Mouse (Mus musculus) heart, postnatal 4 days (tissue): Measurements from ENCODE around the gene Rhobtb1. TPM values are rescaled to one million over a fixed set of nuclear protein-coding genes. Genes with fewer than 3 reads are reported as not detected.
A peak's percentile ranks its signal among the peaks of the same experiment; 100 is the strongest.

Experiments
- DNase-seq: peaks from one replicate; pipeline ENCODE4 v3.0.0; 2021
- total RNA-seq, 2 experiments: library from RNA; stranded (reverse); gene quantifications; 2 replicates each; pipeline ENCODE4 v1.2.3; 2021

Gene Rhobtb1
- total RNA-seq, 2 experiments from 2014 or later: 46.7 to 59.7 TPM

GRCm38 (mm10) chr10:69211976-69212375, 60.7 kb downstream of the Rhobtb1 start:
- peak; percentile 60 for DNase-seq

DNA sequence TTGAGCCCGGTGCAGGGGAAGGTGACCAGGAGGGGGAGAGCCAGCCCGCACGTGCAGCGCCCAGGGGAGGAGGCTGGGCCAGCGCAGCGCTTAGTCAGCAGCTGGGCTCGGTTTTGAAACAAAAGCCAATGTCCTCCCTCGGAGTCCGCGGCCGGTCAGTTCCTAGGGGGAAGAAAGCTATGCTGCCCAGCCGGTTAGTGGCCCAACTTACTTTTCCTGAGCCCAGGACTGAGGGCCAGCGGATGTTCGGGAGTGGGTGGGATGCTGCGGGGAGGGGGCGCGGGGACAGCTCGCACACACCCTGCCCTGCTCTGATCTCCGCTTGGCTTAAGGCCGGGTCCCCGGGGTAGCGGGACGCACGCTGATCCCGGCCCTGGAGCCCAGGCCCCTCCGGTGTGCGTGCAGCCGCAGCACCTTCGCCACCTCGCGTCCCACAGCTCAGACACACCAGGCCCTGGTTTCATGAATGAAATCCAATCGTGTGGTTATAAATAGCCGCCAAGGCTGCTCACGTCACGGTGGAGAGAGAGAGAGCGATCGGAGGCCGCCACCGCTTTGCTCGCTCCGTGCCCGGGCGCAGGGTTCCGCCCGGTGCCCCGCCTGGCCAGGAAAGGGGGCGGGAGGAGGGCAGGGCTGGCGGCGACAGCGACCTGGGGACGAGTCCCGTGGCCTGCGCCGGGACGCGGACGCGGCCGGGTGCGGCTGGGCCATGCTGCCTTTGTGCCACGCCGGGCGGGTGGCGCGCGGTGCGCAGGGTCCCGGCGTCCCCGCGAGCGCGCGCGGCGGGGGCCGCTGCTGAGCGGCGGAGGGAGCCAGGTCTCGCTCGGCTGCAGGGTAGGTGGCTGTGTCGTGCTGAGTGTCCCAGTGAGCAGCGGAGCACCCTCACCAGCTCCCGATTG, 61.6 kb downstream of the Rhobtb1 start, which contains the start of gene A930033H14Rik:
Gene A930033H14Rik (minus strand): TSS at position 557 of the 899 bp plus-strand sequence.
- peak; percentile 90 for DNase-seq

GRCm38 (mm10) chr10:69213451-69213877, 62.2 kb downstream of the Rhobtb1 start:
- peak; percentile 63 for DNase-seq

GRCm38 (mm10) chr10:69213986-69214385, 62.8 kb downstream of the Rhobtb1 start:
- DNase-seq: peak; percentile 46

DNA sequence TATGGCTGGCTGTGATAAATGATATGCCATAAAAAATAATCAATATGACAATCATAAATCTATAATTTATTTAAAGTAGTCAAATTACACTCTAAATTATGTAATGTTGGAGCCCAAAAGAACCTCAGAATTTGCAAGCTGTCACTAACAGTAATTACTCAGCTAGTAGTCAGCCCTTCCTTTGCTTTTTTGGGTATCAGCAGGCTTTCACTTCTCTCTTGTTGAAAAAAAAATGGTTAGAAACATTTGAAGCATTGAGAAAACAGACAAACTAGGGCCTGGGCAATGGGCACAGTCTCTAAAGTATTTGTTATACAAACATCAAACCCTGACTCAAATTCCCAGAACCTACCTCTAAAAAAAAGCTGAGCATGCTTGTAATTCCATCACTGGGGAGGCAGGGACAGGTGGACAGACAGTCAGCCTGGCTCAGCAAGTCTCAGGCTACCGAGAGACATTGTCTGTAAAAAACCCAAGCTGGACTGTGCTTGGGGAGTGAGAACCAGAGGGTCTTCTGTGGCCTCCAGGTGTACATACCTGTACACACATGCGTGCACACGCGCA, 66.0 kb downstream of the Rhobtb1 start:
- no peak for DNase-seq

DNA sequence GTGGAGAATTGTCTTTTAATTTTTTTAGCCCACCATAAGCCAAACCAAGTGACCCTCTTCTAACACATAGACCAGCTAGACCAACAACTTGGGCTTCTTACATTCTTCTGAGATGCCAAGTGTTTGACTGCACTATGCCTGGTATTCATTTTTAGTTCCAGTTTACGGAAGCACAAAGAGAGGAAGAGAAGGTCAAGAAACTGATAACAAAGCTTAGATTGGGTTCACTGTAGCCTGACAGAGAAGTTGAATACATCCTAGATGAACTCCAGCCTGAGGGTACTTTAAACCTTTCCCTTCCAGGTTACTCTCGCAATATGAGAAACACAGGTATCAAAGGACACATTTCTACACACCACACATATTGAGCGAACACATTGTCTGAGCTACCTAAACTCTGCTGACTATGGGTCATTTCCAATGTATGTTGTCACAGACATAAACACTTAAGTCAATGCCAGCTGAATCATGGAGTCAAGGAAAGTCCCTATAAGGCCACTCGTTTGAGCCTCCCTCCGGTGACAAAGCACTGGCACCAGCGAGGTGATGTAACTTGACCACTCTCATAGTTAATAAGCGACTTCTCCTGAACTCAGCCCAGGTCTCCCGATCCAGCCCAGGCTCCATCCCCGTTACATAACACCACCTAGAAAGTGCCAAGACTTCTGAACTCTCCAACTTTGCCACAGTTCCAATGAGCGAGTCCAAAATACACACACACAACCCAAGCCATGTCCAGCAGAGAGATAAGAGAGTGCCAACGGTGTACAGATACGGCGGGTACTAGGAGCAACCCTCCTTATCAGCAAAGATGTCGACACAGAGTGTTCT, 67.4 kb downstream of the Rhobtb1 start:
- peak; percentile 58 for DNase-seq

DNA sequence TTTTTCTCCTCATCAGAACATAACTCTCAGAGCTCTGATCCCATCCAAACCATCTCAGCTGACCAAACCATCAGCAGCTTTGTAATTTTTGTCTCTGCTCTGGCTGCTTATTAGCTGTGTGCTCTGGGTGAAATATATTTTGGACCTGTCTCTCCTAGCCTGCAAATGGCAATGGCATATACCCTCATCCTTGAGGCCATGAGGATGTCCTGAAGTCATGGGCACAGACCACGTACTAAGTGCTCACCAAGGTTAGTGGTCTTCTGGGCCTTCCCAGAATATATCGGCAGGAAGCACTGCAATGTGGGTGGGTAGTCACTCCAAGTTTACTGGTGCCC, 68.0 kb downstream of the Rhobtb1 start:
- peak; percentile 8 for DNase-seq

DNA sequence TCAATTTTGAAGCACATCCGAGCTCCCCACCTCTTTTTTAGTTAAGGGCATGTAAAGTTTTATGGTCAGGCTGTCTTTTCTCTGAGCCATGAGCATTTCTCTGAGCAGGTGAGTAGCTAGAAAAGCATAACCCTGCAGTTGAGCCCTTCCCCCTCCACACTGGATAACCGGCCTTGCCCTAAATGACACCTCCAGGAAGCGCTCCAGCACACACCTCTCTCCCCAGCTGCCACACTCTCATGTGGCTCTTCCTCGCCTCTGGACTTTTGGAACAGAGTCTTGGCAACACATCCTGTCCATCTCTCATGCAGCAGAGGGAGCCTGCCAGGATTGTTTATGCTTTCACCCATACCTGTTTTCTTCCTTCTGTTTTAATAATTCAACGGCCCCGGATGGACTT, 69.1 kb downstream of the Rhobtb1 start:
- peak; percentile 22 for DNase-seq

DNA sequence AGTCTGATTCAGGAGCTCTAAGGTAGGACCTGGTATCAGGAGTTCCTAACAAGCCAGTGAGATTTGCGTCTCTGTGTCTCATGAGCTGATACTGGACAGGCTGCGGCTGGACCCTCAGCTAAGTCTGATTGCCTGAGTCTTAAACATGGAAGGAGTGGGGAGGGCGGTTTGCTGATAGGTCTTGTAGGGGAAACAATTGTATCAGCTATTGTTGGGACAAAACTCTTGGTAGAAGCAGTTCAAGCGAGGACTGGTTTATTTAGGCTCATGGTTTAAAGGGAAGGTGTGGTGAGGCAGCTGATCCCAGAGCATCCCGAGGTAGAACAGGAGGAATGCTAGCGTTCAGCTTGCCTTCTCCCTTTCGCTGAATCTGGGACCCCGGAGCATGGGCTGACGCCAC, 69.9 kb downstream of the Rhobtb1 start:
- DNase-seq: peak; percentile 3

- no peak for DNase-seq
Observed at GRCm38 (mm10) chr10:69221955-69222354, 70.7 kb downstream of the Rhobtb1 start.

DNA sequence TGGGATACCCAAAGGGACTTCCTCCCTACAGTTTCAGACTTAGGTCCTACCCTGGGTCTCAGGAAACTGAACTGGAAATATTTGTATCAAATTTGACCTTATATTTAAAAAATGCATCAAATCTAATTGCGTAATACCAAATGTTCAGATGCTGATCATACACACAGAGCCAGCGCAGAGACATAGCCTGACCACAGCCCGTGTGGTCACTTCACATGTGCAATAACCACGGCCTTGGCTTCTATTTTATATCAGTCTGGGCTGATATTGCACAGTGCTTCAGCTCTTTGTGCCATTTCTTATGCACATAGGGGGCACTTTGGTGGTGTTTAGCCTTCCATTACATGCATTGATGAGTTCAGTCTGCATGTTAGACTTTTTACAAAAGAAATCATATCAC, 72.0 kb downstream of the Rhobtb1 start:
- no peak for DNase-seq

DNA sequence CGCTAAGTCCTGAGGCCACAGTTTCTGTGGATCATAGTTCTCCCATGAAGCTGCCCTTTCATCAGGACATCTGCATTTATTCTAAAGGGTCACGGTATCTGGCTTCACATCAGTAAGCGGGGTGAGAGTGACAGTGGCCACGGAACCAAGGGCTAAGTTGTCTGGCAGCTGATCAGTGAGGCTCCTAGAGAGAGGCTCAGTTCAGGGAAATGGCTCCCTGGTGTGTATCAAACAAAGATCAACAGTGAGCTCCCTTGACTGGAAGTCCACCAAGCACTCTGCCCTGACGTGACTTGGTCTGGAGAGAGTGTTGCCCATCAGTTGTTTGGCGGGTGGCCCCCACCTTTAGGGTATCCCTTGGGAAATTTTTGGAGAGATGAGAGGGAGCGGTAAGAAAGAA, 73.0 kb downstream of the Rhobtb1 start:
- DNase-seq: no peak

GRCm38 (mm10) chr10:69225471-69225870, 74.2 kb downstream of the Rhobtb1 start:
- DNase-seq: no peak

GRCm38 (mm10) chr10:69225951-69226350, 74.7 kb downstream of the Rhobtb1 start:
- no peak for DNase-seq

GRCm38 (mm10) chr10:69237185-69237584, 86.0 kb downstream of the Rhobtb1 start:
- no peak for DNase-seq

DNA sequence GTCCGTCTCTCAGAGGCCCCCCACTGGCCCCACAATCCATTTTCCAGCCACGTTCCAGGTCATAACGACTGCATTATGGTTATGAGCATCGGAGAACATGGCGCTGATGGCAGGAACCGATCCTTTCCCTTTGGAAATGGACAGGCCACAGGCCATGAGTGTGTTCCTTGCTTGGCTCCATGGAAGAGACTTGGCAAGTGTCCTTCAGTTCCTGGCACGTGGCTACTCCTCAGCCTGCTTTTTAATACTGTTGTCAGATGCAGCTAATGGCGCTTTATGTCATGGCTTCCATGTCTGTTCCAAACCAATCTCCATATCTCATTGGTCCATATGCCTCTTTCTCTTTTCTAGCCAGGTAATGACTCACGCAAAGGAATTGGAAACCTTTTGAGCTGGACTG, 86.5 kb downstream of the Rhobtb1 start:
- no peak for DNase-seq

GRCm38 (mm10) chr10:69238311-69238710, 87.1 kb downstream of the Rhobtb1 start:
- no peak for DNase-seq

DNA sequence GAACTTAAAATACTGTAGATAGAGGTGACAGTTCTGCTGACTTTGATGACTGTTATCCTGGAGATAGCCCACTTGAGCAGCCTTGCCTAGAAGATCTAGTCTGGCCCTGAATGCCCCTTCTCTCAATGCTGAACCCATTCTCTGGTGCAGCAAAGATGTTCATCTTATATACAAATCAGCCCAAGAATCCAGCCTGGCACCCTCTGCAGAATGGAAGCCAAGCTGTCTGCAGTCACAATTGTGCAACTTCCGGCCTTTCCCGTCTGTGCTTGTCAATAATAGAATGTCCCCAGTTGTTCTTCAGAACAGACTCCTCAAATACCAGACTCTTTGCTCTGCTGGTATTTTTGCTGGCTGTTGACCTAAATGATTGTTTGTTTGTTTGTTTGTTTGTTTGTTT, 89.3 kb downstream of the Rhobtb1 start:
- no peak for DNase-seq

DNA sequence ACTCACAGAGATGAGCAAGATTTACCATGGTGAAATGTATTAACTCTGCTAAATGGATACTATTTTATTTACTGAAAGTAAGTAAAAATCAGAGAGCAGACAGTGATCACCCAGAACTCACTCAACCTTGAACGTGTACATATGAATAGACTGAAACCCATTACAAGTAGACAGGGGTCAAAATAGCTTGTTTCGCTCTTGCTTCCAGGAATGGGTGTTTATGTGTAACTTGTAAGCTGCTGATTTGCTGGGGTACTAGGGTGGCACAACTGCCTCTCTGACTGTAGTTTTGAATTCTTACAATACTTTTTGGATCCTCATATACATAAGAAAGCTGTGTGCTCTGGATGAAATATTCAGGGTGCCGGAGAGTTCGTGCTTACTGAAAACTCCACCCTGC, 93.9 kb downstream of the Rhobtb1 start:
- DNase-seq: no peak

- DNase-seq: no peak
Observed at GRCm38 (mm10) chr10:69245906-69246668, 94.9 kb downstream of the Rhobtb1 start.

DNA sequence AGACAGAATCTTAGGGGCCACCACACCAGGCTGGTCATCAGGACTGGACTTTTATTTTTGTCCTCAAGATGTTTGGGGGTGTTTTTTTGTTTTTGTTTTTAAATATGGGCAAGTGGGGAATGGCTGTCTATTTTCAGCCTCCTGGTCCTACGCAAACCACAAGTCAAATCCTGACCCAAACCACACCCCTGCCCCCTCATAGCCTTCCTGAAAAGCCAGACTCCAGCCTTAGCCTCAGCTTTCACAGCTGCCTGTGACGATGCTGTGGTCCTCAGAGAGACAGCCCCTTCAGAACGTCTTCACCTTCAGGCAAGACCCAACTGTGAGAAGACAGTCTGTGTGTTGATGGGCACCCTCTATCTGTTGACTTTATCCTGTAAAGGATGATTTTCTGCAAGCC, 95.5 kb downstream of the Rhobtb1 start:
- no peak for DNase-seq

DNA sequence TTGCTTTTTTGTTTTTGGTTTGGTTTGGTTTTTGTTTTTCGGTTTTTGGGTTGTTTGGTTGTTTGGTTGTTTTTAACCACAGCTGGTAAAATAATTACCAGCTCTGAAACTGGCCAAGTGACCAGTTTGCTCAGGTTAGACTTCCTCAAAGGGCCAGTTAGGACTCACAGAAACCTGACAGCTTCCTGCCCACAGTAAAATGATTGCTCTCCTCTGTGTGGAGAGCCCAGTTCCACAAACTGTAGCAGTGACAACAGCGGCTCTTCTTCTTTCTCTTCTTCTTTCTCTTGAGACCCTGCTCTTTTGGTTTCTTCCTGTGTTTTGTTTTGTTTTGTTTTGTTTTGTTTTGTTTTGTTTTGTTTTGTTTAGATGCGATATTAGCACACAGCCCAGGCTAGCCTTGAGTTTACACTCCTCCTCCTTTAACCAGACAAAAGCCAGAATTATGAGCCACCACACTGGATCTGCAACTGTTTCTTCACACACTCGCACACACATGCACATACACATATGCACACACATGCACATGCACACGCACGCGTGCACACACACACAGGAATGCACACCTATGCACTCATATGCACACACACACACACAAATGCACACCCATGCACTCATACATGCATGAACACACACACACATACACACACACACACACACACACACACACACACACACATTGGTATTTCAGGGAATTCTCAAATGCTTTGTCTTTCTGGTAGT, 96.2 kb downstream of the Rhobtb1 start:
- no peak for DNase-seq
